Mouse (Mus musculus): Measurements from ENCODE around the gene Pold4.

DNA sequence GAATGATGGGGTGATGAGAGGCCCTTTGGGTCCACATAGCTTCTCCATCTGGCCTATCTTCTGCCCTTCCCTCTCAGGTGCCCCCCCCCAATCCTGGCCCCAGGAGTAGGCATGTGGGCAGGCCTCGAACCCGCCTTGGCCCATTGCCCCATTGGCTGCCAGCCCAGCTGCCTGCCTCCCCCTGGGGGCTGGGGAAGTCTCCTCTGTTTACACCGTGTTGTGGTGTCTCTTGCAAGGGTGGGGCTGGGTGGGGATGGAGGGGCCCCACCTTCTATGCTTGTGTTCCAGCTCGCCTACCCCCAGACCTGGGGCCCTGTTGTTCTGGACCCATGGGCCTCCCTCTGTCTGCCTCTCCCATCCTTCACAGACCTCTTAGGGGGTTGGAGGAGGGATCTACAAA lies 11.3 kb upstream of the Pold4 start:
- TF ChIP-seq CTCF (IDR thresholded peaks at IDR 0.05; ENCODE audit: borderline replicate concordance, insufficient read depth, low read depth, low read length), result no peak
- TF ChIP-seq POLR2A (IDR thresholded peaks at IDR 0.05; ENCODE audit: borderline replicate concordance, insufficient read depth, low read length), result no peak

All from cerebellum, adult 2 months (tissue).